Mouse (Mus musculus) left cerebral cortex, postnatal 25 days (tissue): ENCODE measurements around the gene Gtf3c1. TPM values are rescaled to one million over a fixed set of nuclear protein-coding genes. Genes with fewer than 3 reads are reported as not detected.
A peak's percentile ranks its signal among the peaks of the same experiment; 100 is the strongest.

Experiments
- DNase-seq, 2 experiments: peaks; one replicate each; pipeline ENCODE4 v3.0.0; 2022; ENCODE audit warnings: low spot score in 2 of 2, mixed read lengths in 1 of 2
- intact Hi-C: fragments of 180-260 bp; cut with DNase I; formaldehyde crosslinking; loops from one replicate; pipeline ENCODE4 v1.15.1; 2025
- total RNA-seq, 2 experiments: library from RNA; stranded (reverse); gene quantifications; 2 replicates each; pipeline ENCODE4 v1.2.3; 2021

Gtf3c1 gene
- 100 to 1,000 TPM in 1 of 2 experiments, 10 to 100 TPM in 1; 96.8 to 101 TPM for total RNA-seq

- intact Hi-C loops = no loop called here
- peak; percentile 99 to 100 for DNase-seq
These were observed at the start of gene Gtf3c1, which contains the start of gene D430042O09Rik for GRCm38 (mm10) chr7:125707593-125708022. Gtf3c1 (minus strand) TSS chr7:125707780. D430042O09Rik (plus strand) TSS chr7:125707888.

GRCm38 (mm10) chr7:125756806-125757205, 49.2 kb upstream of the Gtf3c1 start:
- intact Hi-C loops = no loop called here
- no peak for DNase-seq

DNA sequence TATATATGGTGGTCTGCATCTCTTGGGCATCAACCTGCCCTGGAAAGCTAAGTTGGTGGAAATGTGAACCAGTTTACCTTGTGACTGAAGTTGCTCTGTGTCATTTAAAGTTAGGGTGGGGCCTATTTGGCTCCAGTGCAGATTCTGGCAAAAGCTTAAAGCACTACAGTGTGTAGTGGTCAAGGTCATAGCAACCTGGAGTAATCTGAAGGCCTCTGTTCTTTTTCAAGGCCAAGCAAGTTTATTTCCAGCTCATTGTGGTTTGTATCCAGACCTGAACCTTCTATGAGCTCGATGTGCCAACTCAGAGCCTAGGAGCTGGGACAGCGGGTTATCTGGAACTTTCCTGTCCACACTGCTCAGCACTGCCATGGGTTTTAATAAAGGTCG, 45.7 kb upstream of the Gtf3c1 start:
- intact Hi-C loops = no loop called here
- no peak for DNase-seq

DNA sequence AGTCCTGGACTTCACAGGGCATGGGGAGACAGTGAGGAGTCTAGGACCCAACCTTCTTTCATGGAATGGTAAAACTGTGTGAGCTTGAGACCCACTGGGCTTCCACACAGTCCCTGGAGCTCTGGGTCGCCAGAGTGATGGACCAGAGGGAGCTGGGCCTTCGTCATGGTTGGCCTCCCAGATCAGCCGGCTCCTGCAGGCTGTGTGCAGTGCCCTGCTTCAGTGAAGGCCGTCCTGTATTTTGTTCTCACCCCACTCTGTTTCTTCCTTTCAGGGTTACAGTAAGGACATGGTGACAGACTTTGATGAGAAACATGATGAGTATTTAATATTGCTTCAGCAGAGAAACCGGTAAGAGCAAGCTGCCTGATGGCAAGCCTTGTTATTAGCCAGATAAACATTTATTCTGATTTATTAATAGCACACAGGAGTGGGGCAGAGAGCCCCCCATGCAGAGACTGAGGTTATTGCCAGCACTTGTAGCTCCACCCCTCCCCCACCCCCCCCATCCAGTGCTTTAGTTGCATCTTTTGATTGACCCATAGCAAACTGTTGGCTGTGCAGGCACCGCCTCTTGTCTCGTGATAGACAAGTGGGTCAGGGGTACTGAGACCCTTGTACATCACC, 45.2 kb upstream of the Gtf3c1 start:
- DNase-seq = no peak
- intact Hi-C loops = no loop called here

DNA sequence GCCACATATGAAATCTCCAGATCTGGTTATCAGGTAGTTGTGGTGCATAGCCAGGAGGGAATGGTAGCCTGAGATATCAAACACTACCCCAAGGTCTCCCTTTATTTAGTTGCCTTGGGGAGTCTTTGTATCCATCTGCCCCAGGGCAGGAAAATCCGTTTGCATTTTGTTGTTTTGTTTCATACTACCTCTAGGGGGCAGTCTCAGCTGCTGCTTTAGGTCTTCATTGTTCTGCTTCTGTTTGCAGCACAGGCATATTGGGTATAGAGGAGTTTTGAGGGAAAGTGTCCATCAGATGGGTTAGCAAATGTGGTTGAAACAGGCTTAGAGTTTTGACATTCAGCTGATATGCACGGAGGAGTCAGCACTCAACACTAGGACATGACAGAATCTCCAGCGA, 40.6 kb upstream of the Gtf3c1 start:
- intact Hi-C loops = loop anchor here (5.0 kb wide), 1 partner anchor 334 kb away; the partner anchor contains the start of gene Gsg1l
- DNase-seq = peak in 1 of 2 experiments; percentile 19

- DNase-seq = no peak
- intact Hi-C loops = loop anchor here (5.0 kb wide), 1 partner anchor 335 kb away; the partner anchor contains the start of gene Gsg1l
These were observed 39.7 kb upstream of the Gtf3c1 start for GRCm38 (mm10) chr7:125747316-125747690.

DNA sequence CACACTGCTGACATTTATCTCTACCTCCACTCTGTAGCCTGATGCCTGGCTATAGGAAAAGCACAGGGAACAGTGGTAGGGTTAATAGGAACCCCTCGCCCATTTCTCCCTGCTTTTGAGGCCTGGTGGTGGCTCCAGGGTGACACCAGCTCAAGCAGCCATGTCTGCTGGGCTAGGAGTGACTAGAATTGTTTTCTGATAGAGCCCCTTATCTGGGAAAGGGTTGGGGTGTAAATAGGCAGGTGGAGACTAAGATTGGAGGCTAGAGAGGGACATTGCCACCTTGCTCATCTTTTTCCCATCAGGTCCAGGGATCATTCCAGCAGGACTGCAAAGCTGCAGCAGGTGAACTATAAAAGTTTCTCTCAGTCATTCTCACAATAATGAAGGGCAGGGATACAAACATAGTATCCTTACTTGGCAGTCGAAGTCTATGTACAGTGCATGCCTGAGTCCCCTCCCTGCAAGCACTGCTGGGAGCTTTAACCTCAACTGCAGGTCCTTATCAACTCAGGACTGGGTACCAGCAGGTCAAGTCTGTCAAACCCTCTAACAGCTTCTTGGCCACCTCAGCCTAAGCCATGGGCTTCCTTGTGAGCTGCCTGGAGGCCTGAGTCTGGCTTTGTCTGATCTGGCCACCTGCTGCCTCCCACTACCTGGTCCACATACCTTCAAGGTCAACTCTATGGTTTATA, 39.2 kb upstream of the Gtf3c1 start:
- intact Hi-C loops = loop anchor here (5.0 kb wide), 1 partner anchor 336 kb away; the partner anchor contains the start of gene Gsg1l
- DNase-seq = no peak

- no peak for DNase-seq
- intact Hi-C loops = loop anchor here (5.0 kb wide), 1 partner anchor 338 kb away; the partner anchor contains the start of gene Gsg1l
These were observed 37.2 kb upstream of the Gtf3c1 start for GRCm38 (mm10) chr7:125744774-125745173.

DNA sequence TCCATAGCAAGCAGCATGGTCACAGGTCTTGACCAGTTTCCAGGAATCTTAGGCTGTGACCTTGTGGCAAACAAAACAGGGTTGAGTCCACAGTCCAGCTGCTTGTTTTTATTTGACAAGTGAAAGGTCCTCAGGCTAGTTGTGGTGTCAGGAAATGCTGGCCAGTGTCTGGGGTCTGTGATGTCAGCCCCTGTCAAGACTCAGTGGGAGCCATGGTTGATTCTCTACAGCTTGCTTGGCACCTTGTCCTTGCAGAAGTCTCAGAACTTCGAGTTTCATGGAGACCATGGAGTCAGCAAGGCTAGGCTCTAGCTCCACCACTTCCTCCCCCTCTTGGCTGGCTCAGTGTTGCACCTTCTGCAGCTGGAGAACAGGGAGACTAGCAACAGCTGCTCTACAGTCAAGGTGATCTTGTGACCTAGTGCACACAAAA, 33.7 kb upstream of the Gtf3c1 start:
- DNase-seq = no peak
- intact Hi-C loops = no loop called here

DNA sequence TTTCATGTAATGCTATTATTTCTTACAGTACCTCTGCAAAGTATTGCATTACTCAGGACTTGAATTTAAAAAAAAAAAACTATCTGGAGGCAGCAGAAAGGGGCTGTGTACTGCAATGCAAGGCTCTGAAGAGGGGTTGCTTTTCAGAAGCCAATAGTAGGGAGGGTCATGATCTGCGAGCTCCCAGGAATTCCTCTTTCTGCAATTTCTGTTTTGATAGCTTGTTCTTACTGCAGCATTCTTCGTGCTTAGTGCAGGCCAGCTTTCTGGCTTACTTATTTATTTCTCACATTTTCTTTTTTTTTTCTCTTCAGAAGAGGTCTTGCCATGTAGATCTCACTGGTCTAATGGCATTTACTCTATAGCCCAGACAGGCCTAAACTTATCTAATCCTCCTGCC, 32.9 kb upstream of the Gtf3c1 start:
- DNase-seq = no peak
- intact Hi-C loops = no loop called here

DNA sequence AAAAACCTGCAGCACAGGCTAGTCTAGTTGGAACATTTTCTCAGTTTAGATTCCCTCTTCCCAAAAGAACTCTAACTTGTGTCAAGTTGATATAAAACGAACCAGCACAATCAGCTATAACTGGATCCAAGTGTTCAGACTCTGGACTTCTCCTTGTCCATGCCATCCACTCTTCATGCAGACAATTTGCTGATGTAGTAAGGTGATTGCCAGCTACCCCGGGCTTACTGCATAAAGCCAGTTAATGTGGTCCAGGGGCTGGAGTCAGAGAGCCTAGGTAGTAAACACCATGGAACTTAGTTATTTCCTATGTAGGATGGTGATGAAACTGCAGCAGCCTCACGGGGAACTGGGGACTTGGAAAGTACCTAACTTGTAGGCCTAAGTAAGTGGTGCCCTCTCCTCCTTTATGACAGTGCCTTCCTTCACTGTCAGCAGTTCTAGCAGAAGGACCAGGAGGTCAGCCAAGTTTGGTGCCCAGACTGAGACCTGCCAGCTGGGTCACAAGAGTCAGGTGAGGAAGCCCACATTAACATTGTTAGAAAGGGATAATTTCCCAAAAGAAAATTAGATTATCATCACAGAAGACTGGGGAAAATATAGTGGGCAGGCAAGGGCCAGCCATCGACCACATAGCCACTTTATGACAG, 28.9 kb upstream of the Gtf3c1 start:
- no peak for DNase-seq
- intact Hi-C loops = no loop called here

GRCm38 (mm10) chr7:125733791-125734190, 26.2 kb upstream of the Gtf3c1 start:
- intact Hi-C loops = no loop called here
- no peak for DNase-seq

DNA sequence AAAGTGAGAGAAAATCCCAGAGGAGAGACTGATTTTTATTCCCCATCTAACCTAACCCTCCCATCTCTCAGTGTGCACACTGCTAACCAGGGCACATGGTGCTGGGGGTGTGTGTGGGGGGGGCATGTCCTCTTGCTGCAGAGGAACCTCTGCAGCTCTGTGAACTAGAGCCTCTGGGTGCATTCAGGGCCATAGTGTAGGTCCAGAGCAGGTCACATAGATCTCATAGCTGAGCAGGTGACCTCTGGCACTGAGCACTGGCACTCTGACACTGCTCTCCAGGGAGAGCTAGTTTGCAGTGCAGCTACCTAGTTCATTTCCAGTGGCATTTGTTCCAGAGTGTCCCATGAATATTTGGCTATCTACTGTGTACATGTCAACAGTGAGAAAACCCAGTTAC, 24.1 kb upstream of the Gtf3c1 start:
- no peak for DNase-seq
- intact Hi-C loops = no loop called here

- intact Hi-C loops = no loop called here
- DNase-seq = no peak
These were observed 15.8 kb upstream of the Gtf3c1 start for GRCm38 (mm10) chr7:125723189-125723972.

GRCm38 (mm10) chr7:125722127-125722526, 14.5 kb upstream of the Gtf3c1 start:
- intact Hi-C loops = no loop called here
- DNase-seq = no peak

DNA sequence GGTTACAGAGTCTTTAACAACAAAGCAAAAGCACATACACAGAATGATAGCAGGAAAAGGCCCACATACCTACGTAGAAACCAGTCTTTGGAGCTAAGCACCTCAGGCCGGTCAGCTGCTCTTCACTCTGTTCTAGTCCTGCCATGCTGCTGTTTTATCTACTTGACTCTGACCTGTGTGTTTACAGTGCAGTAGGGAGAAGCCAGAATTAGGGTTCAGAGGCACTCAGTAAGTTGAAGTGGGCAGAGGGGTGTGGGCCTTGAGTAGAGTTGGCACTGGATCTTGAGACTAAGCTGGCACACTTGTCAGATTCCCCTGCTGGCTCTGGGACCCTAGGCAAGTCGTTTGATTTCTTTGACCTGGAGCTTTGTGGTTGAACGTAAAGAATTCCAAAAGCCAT, 13.5 kb upstream of the Gtf3c1 start:
- no peak for DNase-seq
- intact Hi-C loops = no loop called here

GRCm38 (mm10) chr7:125720370-125720769, 12.8 kb upstream of the Gtf3c1 start:
- DNase-seq = no peak
- intact Hi-C loops = no loop called here

DNA sequence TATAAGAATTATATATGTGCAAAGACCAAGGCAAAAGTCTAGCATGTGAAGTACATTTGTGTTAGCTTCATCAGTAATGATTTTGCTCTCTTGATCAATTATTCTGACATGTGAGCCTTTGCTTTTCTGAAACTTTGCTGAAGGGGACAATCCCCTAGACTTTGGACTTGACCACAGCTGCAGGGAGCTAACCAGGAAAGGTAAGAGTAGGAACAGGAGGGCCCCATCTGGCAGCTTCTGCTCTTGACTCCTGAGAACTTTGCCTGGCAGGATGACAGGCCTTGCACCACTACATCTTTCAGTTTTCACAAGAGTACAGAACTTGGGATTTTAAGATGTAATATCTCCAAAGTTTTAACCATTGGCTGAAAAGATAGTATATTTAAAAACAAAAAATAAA, 10.0 kb upstream of the Gtf3c1 start:
- intact Hi-C loops = no loop called here
- DNase-seq = no peak

DNA sequence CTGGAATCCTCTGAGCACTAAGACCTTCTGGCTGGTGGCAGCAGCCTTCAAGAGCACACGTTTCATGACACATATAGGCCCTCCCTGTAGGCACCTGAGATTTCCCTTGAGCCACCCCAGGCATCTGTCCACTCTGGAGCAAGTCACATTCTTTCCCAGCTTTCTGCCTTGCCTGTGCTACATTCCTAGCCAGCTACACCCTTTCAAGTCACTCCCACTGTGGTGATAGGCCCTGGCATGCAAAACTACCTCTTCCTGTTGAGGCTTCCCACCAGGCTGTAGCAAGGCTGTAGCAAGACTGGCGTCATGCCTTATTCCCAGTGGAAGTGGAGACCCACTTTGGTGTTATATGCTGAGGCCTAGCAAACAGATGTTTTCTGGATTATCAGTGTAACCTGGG, 9.1 kb upstream of the Gtf3c1 start:
- DNase-seq = no peak
- intact Hi-C loops = no loop called here

DNA sequence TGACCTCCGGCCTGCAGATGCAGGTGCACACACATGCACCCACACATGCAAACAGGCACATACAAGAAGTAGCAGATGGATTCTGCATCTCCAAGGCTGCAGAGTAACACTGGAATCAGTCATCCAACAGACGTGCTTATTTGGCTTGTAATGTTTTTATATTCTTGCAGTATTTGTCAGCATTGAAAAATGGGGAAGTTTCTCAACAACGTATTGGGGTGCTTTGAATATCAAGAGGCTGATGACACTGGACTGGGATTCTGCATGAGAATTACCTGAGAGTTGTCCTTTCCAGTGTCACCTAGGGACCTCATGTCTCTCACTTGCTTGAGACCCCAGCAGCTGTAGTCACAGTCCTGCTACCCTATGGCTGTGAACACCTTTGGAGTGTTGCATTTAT, 7.2 kb upstream of the Gtf3c1 start:
- intact Hi-C loops = no loop called here
- DNase-seq = no peak
